Mouse (Mus musculus): ENCODE measurements around the gene Rmdn2.
A peak's percentile ranks its signal among the peaks of the same experiment; 100 is the strongest.

Rmdn2 gene

DNA sequence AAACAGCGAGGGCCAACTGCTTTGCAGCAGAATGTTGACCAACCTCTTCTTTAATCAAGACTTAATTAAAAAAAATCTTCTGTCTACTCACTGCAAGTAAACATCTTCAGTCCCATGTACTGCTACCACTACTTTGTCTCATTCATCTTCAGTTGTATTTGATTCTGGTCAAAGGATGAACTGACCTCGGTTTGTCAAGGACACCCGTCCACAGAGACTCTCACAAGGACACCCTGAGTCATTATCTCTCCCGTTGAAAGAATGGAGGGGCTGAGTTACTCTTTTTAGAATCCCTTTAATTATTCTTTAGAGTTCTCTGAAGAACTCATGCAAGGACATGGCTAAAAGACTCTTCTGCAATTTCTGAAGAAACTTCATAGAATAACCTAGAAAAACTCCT is at the start of gene Rmdn2:
Gene Rmdn2, plus strand, starts transcription at position 319 of the 400 bp plus-strand sequence.
- no peak for DNase-seq (ENCODE audit: low spot score)

GRCm38 (mm10) chr17:79563067-79563620 is 48.5 kb upstream of the Rmdn2 start:
- DNase-seq (ENCODE audit: low spot score): no peak

DNA sequence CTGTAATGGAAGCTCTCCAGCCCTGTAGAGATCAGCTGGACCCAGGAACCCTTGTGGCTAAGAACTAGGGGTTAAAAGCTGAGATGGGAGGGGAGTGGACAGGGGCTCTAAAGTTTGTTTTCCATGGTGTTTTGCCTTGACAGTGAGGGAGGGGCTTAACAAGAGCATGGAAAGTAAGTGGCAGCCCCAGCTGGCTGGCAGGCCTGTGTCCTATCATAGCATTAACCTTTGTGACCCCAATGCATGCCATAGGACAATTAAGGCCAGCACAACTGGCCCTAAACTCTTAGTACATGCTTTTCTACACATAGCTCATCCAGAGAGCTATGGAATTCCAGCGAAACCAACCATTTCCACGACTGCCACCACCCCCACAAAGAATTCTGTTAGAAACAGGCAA is 47.9 kb upstream of the Rmdn2 start:
- no peak for DNase-seq (ENCODE audit: low spot score)

DNA sequence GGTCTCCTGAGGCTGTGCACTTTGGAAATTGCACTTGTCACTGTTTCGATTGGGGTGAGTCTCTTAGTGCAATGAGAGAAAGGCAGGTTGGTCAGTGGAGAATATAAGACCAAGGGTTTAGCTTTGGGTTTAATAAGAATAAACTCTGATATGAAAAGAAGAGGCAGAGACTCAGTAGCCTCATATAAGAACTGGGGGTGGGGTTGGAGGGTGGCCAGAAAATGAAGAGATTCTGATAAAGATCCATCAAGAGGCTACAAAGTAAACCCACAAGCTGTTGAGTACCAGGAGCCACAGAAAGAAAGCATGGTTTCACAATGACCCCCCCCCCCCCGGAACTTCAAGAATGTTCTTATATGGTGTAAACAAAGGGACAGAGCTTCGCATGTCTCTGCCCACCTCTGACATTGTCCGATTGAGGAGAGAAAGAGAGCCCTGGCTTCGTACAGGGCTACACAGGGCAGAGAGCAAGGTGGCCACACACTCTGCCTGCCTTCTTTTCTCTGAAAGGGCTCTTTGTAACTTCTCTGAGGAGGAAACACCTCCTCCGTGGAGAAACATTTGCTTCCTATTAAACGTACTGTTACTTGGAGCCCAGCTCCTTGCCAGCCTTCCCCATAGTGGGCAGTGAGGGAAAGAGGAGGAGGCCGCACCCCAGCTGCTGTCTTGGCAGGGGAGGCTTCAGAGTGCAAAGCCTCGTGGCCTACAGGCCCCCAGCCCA is 46.3 kb upstream of the Rmdn2 start:
- no peak for DNase-seq (ENCODE audit: low spot score)

GRCm38 (mm10) chr17:79568401-79568800 is 43.3 kb upstream of the Rmdn2 start:
- no peak for DNase-seq (ENCODE audit: low spot score)

GRCm38 (mm10) chr17:79578328-79578727 is 33.3 kb upstream of the Rmdn2 start:
- DNase-seq (ENCODE audit: low spot score): no peak

DNA sequence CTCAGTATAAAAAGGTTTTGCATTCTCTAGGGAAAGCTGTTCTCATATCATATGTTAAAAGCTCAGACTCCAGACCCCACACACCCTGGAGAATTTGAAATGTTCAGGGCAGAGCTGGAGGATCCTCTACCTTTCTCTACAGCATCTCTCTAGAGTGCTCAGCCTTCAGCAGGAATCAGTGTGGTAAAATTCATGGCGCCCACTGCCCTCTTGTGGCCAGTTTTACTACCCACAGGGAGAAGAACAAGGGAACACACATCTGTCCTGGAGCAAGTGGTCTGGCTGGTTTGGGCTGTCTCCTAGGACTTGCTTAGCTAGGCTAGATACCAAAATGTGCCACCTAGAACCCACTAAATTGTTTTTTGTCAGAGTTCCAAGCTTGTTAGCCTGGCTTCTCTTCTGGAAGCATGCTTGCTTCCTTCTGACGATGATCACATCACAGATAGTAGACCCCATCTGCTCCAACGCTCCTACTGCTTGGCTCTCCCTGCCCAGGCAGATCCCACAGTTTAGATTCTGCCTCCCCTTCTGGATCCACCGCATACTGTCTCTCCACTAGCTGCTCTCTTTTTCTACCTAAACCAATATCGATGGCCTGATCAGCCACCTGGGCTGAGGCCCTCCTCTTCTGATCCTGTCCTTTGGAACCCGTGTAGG is 31.3 kb upstream of the Rmdn2 start:
- DNase-seq (ENCODE audit: low spot score): peak; percentile 41

DNA sequence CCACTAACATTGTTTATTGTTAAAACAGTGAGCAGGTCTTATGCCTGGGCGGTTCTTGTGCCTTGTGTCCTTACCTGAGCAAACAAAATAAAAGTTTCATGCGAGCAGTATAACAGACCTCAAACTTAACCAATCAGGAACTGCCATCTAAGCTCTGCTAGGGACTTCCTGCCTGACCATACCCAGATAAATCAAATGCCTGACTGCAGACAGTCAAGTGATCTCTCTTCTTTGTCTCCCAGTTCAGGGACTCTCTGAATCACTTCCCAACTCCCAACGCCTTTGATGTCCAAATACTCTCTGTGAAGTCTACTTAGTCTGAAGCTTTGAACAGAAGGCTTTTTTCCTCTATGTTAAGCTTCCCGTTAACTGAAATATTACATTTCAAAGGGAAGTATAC is 28.2 kb upstream of the Rmdn2 start:
- no peak for DNase-seq (ENCODE audit: low spot score)

GRCm38 (mm10) chr17:79584246-79584800 is 27.3 kb upstream of the Rmdn2 start:
- DNase-seq (ENCODE audit: low spot score): no peak

GRCm38 (mm10) chr17:79589913-79590312 is 21.8 kb upstream of the Rmdn2 start:
- no peak for DNase-seq (ENCODE audit: low spot score)

DNA sequence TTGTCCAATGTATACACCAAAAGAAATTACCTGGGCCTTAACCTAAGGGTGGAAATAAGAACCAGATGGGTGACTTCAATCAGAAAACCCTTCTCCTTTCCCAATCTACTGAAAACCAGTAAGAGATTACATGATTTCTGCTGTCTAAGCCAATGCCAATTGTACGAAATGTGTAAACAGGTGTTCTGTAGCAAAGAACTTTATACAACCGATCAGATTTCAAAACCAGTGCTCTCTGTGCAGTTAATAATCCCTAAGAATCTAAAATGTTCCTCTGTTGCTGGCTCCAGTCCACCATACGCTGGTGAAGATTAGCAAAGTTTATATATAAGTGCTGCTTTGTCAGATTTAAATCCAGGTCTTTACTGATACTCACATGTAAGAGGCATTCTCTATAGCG is 15.7 kb upstream of the Rmdn2 start:
- DNase-seq (ENCODE audit: low spot score): no peak

- no peak for DNase-seq (ENCODE audit: low spot score)
These were observed 13.5 kb upstream of the Rmdn2 start for GRCm38 (mm10) chr17:79598151-79598550.

DNA sequence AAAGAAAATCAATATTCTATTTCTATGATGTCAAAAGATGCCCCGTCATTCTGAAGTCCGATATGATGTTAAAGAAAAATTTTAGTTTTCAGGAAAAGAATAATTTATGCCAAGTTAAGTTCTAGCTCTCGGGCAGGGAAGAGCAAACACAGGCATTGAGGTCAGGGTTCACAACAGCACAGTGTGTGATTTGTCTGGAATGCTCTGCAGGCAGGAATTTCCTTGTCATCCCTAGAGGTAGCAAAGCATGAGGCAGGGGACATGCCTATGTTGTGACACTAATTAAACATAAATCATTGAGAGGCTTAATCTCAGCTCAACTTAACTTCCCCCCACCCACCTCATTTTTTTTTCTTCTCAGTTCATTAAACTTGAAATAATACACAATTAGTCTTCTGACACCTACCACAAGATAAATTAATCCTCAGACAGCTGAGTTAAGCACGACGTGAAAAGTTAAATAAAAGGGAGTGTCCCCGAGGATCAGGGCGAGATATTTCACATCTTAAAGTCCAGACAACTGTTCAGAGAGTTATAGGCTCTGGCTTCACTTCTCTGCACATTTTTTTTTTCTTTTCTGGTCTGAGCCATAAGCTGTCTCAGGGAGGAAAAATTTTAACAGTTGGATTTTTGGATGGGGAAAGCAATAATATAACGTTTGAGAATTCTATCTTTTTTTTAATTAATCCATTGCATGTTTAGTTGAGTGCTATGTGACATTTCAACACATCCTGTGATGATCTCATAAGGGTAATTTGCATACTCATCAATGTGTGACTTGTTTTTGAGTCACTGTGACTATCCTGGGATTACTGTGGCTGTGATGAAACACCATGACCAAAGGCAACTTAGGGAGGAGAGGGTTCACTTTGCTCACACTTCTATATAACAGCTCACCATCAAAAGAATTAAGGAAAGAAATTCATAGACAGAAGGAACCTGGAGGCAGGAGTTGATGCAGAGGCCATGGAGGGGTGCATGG is 12.8 kb upstream of the Rmdn2 start:
- no peak for DNase-seq (ENCODE audit: low spot score)

GRCm38 (mm10) chr17:79600108-79600507 is 11.6 kb upstream of the Rmdn2 start:
- DNase-seq (ENCODE audit: low spot score): no peak

GRCm38 (mm10) chr17:79602381-79602780 is 9.3 kb upstream of the Rmdn2 start:
- no peak for DNase-seq (ENCODE audit: low spot score)

DNA sequence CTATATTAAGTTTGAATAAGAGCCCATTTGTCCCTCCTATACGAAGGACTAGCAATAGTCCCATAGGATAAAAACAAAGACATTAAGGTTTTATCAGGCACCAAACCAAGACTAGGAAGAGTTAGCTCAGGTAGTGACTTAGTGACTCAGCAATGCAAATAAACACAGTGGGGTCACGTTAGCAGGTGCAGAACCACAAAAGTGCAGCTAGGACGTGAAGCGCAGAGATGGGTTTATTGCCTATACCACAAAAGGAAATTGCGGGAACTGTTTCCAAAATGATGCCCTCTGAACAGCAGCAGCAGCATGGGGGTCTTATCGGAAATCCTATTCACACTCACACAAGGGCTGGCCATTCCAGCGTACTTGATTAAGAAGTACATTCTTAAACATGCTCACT is 8.2 kb upstream of the Rmdn2 start:
- no peak for DNase-seq (ENCODE audit: low spot score)

- DNase-seq (ENCODE audit: low spot score): no peak
These were observed 5.9 kb upstream of the Rmdn2 start for GRCm38 (mm10) chr17:79605794-79606193.

DNA sequence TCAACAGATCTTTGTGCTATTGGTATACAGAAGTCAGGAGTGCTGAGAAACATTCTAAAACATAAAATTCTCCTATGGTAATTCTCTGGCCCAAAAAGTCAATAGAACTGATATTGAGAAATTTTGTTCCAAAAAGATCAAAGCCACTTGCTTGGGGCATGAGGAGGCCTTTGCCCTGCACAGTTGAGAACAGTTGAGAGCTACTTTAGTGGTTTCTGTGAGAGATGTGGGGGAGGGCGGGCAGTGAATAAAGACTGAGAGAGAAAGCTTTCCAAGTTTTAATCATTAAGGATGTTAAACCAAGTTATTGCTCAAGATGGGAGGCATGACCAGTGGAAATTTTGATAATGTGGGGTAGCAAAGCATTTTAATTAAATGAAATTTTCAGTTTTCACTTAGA is 2.0 kb upstream of the Rmdn2 start:
- no peak for DNase-seq (ENCODE audit: low spot score)

- DNase-seq (ENCODE audit: low spot score): no peak
These were observed 1.4 kb upstream of the Rmdn2 start for GRCm38 (mm10) chr17:79610163-79610755.

- DNase-seq (ENCODE audit: low spot score): peak; percentile 58
These were observed 3.3 kb downstream of the Rmdn2 start for GRCm38 (mm10) chr17:79614691-79615588.

GRCm38 (mm10) chr17:79615897-79616296 is 4.2 kb downstream of the Rmdn2 start:
- DNase-seq (ENCODE audit: low spot score): no peak

All from c-Kit-positive CD71-positive TER-119-positive erythroid progenitor cells, embryonic 14.5 days (primary cell).